Mouse (Mus musculus) cortical plate, adult 2 months (tissue): Measurements from ENCODE around the gene Ptprn2.

ENCODE experiments used
- CTCF ChIP-seq: fragments of 200-500 bp; IDR thresholded peaks from 2 replicates; pipeline ENCODE4 v1.5.1; 2011; ENCODE audit warnings: mild to moderate bottlenecking, control low read depth, low read length; ENCODE audit not compliant: insufficient read depth; ENCODE audit errors: extremely low read depth
- POLR2A ChIP-seq: fragments of 200-500 bp; IDR thresholded peaks from 2 replicates; pipeline ENCODE4 v1.6.1; 2011; ENCODE audit warnings: mild to moderate bottlenecking, low read length, control low read depth; ENCODE audit not compliant: insufficient read depth; ENCODE audit errors: extremely low read depth

GRCm38 (mm10) chr12:117078945-117079344, 593.4 kb downstream of the Ptprn2 start:
- no peak for TF ChIP-seq POLR2A
- TF ChIP-seq CTCF = no peak
